Mouse (Mus musculus) cerebellum, adult 2 months (tissue): ENCODE measurements at regions not wholly inside any gene's neighbourhood (a gene's known extent, or its start where the extent isn't known, plus 50 kb on each side); places are given as distances from the start of the nearest gene placed in this dataset.

ENCODE experiments used
- CTCF ChIP-seq: fragments of 200-500 bp; IDR thresholded peaks from 2 replicates; pipeline ENCODE4 v1.5.1; 2011; ENCODE audit warnings: low read depth, mild to moderate bottlenecking, control low read depth, low read length, moderate library complexity, borderline replicate concordance; ENCODE audit not compliant: insufficient read depth
- POLR2A ChIP-seq: fragments of 200-500 bp; IDR thresholded peaks from 2 replicates; pipeline ENCODE4 v1.6.1; 2011; ENCODE audit warnings: low read length, control low read depth, borderline replicate concordance; ENCODE audit not compliant: insufficient read depth

DNA sequence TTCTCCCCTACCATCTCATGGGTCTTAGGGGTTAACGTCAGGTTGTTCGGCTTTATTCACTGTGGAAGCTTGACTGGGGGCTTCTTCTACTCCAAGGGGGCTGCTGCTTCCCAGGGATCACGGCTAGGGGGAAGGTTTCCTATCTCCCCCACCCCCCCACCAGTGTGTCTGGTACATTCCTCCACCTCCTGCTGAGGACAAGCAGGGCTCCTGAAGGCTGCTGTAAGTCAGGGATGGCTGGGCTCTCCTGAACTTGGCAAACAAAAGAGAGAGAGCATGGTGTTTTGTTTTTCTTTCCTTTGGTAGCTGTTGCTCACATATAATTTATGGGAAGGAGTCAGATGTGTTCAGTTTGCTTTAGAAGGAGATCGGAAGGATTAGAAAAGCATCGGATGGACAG lies 54.7 kb upstream of the Commd3 start:
- TF ChIP-seq CTCF, result no peak
- no peak for TF ChIP-seq POLR2A
